Mouse (Mus musculus) erythroblast, embryonic 14.5 days (primary cell): Measurements from ENCODE around the gene Hnrnpul1. TPM values are rescaled to one million over a fixed set of nuclear protein-coding genes. Genes with fewer than 3 reads are reported as not detected.
"Not testable (repeated sequence)": the region's sequence is repeated elsewhere in the genome, so short reads cannot be mapped to it uniquely, and the experiment has no call there.

Source experiments
- H3K27me3 ChIP-seq: 2 replicates; pipeline ENCODE4 v1.6.1; 2012; ENCODE audit warnings: inconsistent platforms; ENCODE audit not compliant: control insufficient read depth
- H3K36me3 ChIP-seq: 2 replicates; pipeline ENCODE4 v1.6.1; 2012; ENCODE audit warnings: mild to moderate bottlenecking, inconsistent platforms; ENCODE audit not compliant: control insufficient read depth
- H3K4me1 ChIP-seq: 2 replicates; pipeline ENCODE4 v1.6.1; 2012; ENCODE audit warnings: inconsistent platforms; ENCODE audit not compliant: control insufficient read depth
- H3K4me3 ChIP-seq: replicated peaks from 2 replicates; pipeline ENCODE3; 2012; ENCODE audit warnings: moderate library complexity, mild to moderate bottlenecking, inconsistent platforms
- H3K9me3 ChIP-seq: 2 replicates; pipeline ENCODE4 v1.6.1; 2012; ENCODE audit warnings: low read length, inconsistent platforms, mixed read lengths; ENCODE audit not compliant: control insufficient read depth
- GATA1 ChIP-seq: IDR thresholded peaks from 2 replicates; pipeline ENCODE4 v1.6.1; 2012; ENCODE audit warnings: low read length, inconsistent platforms, mixed read lengths
- TAL1 ChIP-seq: IDR thresholded peaks from 3 replicates; pipeline ENCODE4 v1.6.1; 2012; ENCODE audit warnings: low read length, inconsistent platforms, mixed read lengths
- polyA plus RNA-seq: library from polyadenylated mRNA; stranded (reverse); fragments of >175 nt; gene quantifications from 2 replicates; pipeline ENCODE4 v1.2.3, GENCODE M21; 2012

Gene Hnrnpul1
- polyA plus RNA-seq, 1 experiment, result 36.7 TPM

GRCm38 (mm10) chr7:25731294-25732055 is 23.1 kb downstream of the Hnrnpul1 start:
- Histone ChIP-seq H3K4me3 (no peak overlapping the region), H3K9me3 (no peaks in the 10 kb centered on the region), H3K27me3 (no peaks in the 10 kb centered on the region), H3K4me1 (peaks cover 18% of the 10 kb centered on the region), H3K36me3 (peaks cover 99% of the 10 kb centered on the region)
- TF ChIP-seq TAL1, result no peak
- no peak for TF ChIP-seq GATA1

GRCm38 (mm10) chr7:25729862-25730261 is 24.7 kb downstream of the Hnrnpul1 start:
- no peak for TF ChIP-seq TAL1
- no peak for TF ChIP-seq GATA1
- no peaks in the 10 kb centered on the region for H3K9me3 ChIP-seq
- peaks cover 99% of the 10 kb centered on the region for H3K36me3 ChIP-seq
- no peaks in the 10 kb centered on the region for H3K27me3 ChIP-seq
- no peak overlapping the region for H3K4me3 ChIP-seq
- peaks cover 5% of the 10 kb centered on the region for H3K4me1 ChIP-seq

DNA sequence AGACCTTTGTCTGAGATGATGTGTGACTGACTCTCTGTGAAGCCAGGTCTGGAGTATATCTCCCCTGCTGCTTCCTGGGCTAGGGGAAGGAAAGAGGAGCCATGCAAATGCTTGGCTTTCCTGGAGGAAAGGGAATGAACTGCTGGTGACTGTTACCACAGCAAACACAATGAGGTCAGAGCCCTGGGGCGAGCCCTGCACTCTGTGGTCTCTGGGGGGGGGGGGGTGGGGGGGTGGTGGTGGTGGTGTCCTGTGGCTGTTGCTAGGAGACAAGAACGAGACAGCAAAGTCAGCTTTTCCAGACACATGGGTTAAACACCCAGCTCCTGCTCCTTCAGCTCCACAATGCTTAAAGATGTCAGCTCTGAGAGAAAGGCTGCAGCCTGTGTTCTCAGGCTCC is 25.2 kb downstream of the Hnrnpul1 start:
- H3K36me3 ChIP-seq, result peaks cover 99% of the 10 kb centered on the region
- H3K4me3 ChIP-seq, result no peak overlapping the region
- H3K27me3 ChIP-seq, result no peaks in the 10 kb centered on the region; the same call in 1 of the 2 replicates
- H3K4me1 ChIP-seq, result peaks cover 3% of the 10 kb centered on the region
- no peaks in the 10 kb centered on the region for H3K9me3 ChIP-seq
- TF ChIP-seq GATA1, result no peak
- no peak for TF ChIP-seq TAL1

DNA sequence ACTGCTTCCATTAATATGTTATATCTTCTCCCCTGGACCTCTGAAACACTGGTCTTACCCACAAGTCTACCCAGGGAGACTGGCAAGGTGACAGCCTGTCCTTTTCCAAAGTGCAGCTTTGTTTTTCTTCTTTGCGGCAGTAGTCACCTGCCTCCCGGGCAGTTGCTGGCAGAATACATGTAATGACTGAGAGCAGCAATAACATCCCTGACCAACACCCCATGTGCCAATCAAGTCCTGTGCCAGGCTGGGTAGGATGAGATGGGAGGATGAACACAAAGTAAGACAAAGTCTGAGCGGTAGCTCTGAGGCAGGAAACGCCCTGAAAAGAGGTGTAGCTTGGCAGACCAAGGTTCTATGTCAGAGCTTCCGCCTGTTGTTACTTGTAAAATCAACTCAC is 26.8 kb downstream of the Hnrnpul1 start:
- Histone ChIP-seq H3K36me3 (peaks cover 99% of the 10 kb centered on the region), H3K4me1 (peaks cover 6% of the 10 kb centered on the region), H3K27me3 (no peaks in the 10 kb centered on the region; the same call in 1 of the 2 replicates), H3K9me3 (no peaks in the 10 kb centered on the region), H3K4me3 (no peak overlapping the region)
- TF ChIP-seq TAL1 (no peak), GATA1 (no peak)

GRCm38 (mm10) chr7:25725886-25726285 is 28.7 kb downstream of the Hnrnpul1 start:
- no peaks in the 10 kb centered on the region; the same call in 1 of the 2 replicates for H3K27me3 ChIP-seq
- no peak for TF ChIP-seq GATA1
- no peak for TF ChIP-seq TAL1
- no peak overlapping the region for H3K4me3 ChIP-seq
- peaks cover 98% of the 10 kb centered on the region for H3K36me3 ChIP-seq
- H3K9me3 ChIP-seq, result no peaks in the 10 kb centered on the region
- H3K4me1 ChIP-seq, result peaks cover 18% of the 10 kb centered on the region

DNA sequence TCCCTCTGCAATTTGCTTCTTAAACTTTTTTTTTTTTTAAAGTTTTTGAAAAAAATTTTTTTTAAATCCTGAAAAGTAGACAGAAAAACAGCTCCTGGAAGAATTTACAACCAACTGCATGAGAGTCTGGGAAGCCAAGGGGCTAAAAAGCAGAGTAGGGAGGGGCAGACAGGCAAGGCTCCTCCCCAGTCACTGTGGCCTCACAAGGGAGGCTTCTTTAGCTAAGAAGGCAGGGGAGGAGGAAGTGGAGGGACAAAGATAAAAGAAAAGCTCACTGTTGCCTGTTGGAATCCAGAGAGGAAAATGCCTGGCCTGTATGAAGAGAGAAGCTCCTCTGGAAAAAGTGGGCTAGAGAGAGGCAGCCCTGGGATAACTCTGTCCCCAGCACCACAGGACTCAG is 32.8 kb downstream of the Hnrnpul1 start:
- not testable (repeated sequence) for H3K9me3 ChIP-seq, H3K4me3 ChIP-seq, H3K27me3 ChIP-seq
- Histone ChIP-seq H3K36me3 (peaks cover 78% of the 10 kb centered on the region), H3K4me1 (peaks cover 48% of the 10 kb centered on the region)

DNA sequence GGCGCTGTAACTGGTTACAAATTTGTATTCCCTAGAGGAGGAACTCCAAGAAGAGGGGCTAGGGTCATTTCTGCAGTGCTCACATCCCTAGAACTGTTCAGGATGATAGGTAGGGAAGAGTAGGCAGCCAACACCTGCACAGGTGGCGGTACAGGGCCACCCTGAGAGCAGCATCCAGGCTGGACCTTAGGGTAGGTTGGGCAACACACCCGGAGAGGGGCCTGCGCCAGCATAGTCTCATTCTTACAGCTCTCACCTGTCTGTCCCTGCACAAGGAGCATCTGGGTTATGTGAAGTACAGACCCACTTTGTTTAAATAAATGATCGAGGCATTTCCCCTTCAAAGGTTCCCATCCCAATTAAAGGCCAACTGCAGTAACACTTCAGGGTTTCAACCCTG is 33.8 kb downstream of the Hnrnpul1 start:
- Histone ChIP-seq H3K4me1 (peaks cover 50% of the 10 kb centered on the region), H3K4me3 (no peak overlapping the region), H3K9me3 (no peaks in the 10 kb centered on the region), H3K36me3 (peaks cover 78% of the 10 kb centered on the region), H3K27me3 (no peaks in the 10 kb centered on the region; the same call in 1 of the 2 replicates)
- no peak for TF ChIP-seq TAL1
- no peak for TF ChIP-seq GATA1

- Histone ChIP-seq H3K9me3 (no peaks in the 10 kb centered on the region), H3K36me3 (peaks cover 78% of the 10 kb centered on the region), H3K27me3 (no peaks in the 10 kb centered on the region; the same call in 1 of the 2 replicates), H3K4me3 (no peak overlapping the region), H3K4me1 (peaks cover 50% of the 10 kb centered on the region)
- no peak for TF ChIP-seq GATA1
- no peak for TF ChIP-seq TAL1
Measured at GRCm38 (mm10) chr7:25719761-25720610, 34.6 kb downstream of the Hnrnpul1 start.

DNA sequence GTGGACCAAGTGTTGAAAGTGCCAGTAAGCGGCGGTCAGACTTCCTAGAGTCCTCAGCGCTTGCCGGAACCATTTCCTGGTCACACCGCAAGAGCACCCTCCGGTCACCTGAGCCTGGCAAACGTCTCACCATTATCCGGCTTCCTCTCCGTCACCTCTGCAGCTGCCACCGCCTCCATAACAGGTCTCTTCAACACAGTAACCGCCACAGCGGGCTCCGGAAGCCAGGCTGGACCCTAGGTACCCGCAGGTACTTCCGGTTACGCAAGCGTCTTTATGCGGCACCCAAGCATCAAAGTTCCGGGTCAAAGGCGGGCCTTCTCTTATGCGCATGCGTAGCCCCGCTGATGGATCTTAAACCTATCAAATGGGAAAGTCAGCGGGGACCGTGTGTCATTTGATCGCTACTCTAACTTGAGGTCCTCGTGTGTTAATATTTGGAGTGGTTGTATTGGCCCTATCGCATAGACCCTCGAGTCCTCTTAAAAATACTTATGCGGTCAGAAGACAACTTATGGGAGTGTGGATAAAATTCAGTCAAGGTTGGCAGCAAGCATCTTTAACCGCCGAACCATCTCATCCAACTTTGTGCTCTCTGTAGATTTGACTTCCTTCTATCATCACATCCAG is 35.7 kb downstream of the Hnrnpul1 start, which contains the start of gene Ccdc97:
TSS of gene Ccdc97 (minus strand) at position 301 of the 630 bp plus-strand sequence.
- Histone ChIP-seq H3K9me3 (no peaks in the 10 kb centered on the region), H3K4me1 (peaks cover 48% of the 10 kb centered on the region), H3K27me3 (no peaks in the 10 kb centered on the region), H3K4me3 (peak within 1 kb of the TSS; percentile 76), H3K36me3 (peaks cover 78% of the 10 kb centered on the region)
- TF ChIP-seq GATA1 (no peak), TAL1 (no peak)
